Mouse (Mus musculus) adrenal gland, postnatal 4 days (tissue): ENCODE data around the gene Nt5c2. TPM values are rescaled to one million over a fixed set of nuclear protein-coding genes. Genes with fewer than 3 reads are reported as not detected.
"Not testable (repeated sequence)": the region's sequence is repeated elsewhere in the genome, so short reads cannot be mapped to it uniquely, and the experiment has no call there.

Experiments used
- DNase-seq, 2 experiments: peaks; one replicate each; pipeline ENCODE4 v3.0.0; 2021 to 2022; ENCODE audit warnings: low spot score in 2 of 2, mixed read lengths in 2 of 2
- total RNA-seq, 2 experiments: library from RNA; stranded (reverse); gene quantifications; 2 replicates each; pipeline ENCODE4 v1.2.3; 2021

Nt5c2 gene
- total RNA-seq, 2 experiments from 2014 or later, result 106 to 107 TPM

GRCm38 (mm10) chr19:46989479-46990152, 25.3 kb downstream of the Nt5c2 start:
- DNase-seq, result no peak

- DNase-seq, result no peak
Measured at GRCm38 (mm10) chr19:46988231-46989087, 26.5 kb downstream of the Nt5c2 start.

- no peak for DNase-seq
Measured at GRCm38 (mm10) chr19:46987646-46988045, 27.3 kb downstream of the Nt5c2 start.

- DNase-seq, result no peak
Measured at GRCm38 (mm10) chr19:46984726-46985622, 30.0 kb downstream of the Nt5c2 start.

GRCm38 (mm10) chr19:46983966-46984380, 31.0 kb downstream of the Nt5c2 start:
- DNase-seq, result no peak

GRCm38 (mm10) chr19:46983352-46983965, 31.5 kb downstream of the Nt5c2 start:
- no peak for DNase-seq

GRCm38 (mm10) chr19:46981462-46981861, 33.5 kb downstream of the Nt5c2 start:
- no peak for DNase-seq

- no peak for DNase-seq
Measured at GRCm38 (mm10) chr19:46979781-46980105, 35.2 kb downstream of the Nt5c2 start.

GRCm38 (mm10) chr19:46978920-46979780, 35.8 kb downstream of the Nt5c2 start:
- DNase-seq, result no peak

- DNase-seq, result not testable (repeated sequence)
Measured at GRCm38 (mm10) chr19:46978069-46978468, 36.9 kb downstream of the Nt5c2 start.

GRCm38 (mm10) chr19:46977460-46977859, 37.5 kb downstream of the Nt5c2 start:
- no peak for DNase-seq

- no peak for DNase-seq
Measured at GRCm38 (mm10) chr19:46976743-46977142, 38.2 kb downstream of the Nt5c2 start.

- no peak for DNase-seq
Measured at GRCm38 (mm10) chr19:46975997-46976396, 39.0 kb downstream of the Nt5c2 start.

GRCm38 (mm10) chr19:46975565-46975964, 39.4 kb downstream of the Nt5c2 start:
- DNase-seq, result no peak

GRCm38 (mm10) chr19:46972159-46972558, 42.8 kb downstream of the Nt5c2 start:
- DNase-seq, result no peak

- no peak for DNase-seq
Measured at GRCm38 (mm10) chr19:46971712-46972111, 43.2 kb downstream of the Nt5c2 start.

GRCm38 (mm10) chr19:46971051-46971689, 43.8 kb downstream of the Nt5c2 start:
- no peak for DNase-seq

- no peak for DNase-seq
Measured at GRCm38 (mm10) chr19:46970121-46970729, 44.7 kb downstream of the Nt5c2 start.
